Mouse (Mus musculus) bone marrow, adult 2 months (tissue): Measurements from ENCODE around the gene Appl2.

Experiments
- CTCF ChIP-seq: fragments of 200-500 bp; IDR thresholded peaks from 2 replicates; pipeline ENCODE4 v1.5.1; 2011; ENCODE audit warnings: low read length, control low read depth; ENCODE audit not compliant: control insufficient read depth, insufficient read depth
- POLR2A ChIP-seq: fragments of 200-500 bp; IDR thresholded peaks from 2 replicates; pipeline ENCODE4 v1.6.1; 2011; ENCODE audit warnings: low read depth, mild to moderate bottlenecking, control low read depth, low read length, borderline replicate concordance; ENCODE audit not compliant: control insufficient read depth

- TF ChIP-seq CTCF (no peak), POLR2A (no peak)
These were observed 12.1 kb upstream of the Appl2 start for GRCm38 (mm10) chr10:83660605-83661004.
